Mouse (Mus musculus) heart, embryonic 13.5 days (tissue): ENCODE measurements around the gene Ccl25. TPM values are rescaled to one million over a fixed set of nuclear protein-coding genes. Genes with fewer than 3 reads are reported as not detected.
A peak's percentile ranks its signal among the peaks of the same experiment; 100 is the strongest.
"Not testable (repeated sequence)": the region's sequence is repeated elsewhere in the genome, so short reads cannot be mapped to it uniquely, and the experiment has no call there.

Source experiments
- ATAC-seq: fragments of 200-750 bp; cut with Nextera tagmentation; 2 replicates; pipeline ENCODE4 v1.8.0; 2017; ENCODE audit warnings: moderate TSS enrichment; ENCODE audit not compliant: insufficient number of reproducible peaks, low FRiP score, low TSS enrichment; ENCODE audit errors: extremely low read depth
- H3K27ac ChIP-seq: fragments of 300-500 bp; sonication (generic); replicated peaks from 2 replicates; pipeline ENCODE4 v1.5.1; 2015; ENCODE audit warnings: moderate library complexity, mild to moderate bottlenecking, inconsistent platforms
- H3K27me3 ChIP-seq: fragments of 300-500 bp; sonication (generic); replicated peaks from 2 replicates; pipeline ENCODE4 v1.6.1; 2015; ENCODE audit warnings: mild to moderate bottlenecking, inconsistent platforms
- H3K36me3 ChIP-seq: fragments of 300-500 bp; sonication (generic); 2 replicates; pipeline ENCODE4 v1.6.1; 2015; ENCODE audit warnings: mild to moderate bottlenecking, inconsistent platforms
- H3K4me1 ChIP-seq: fragments of 300-500 bp; sonication (generic); 2 replicates; pipeline ENCODE4 v1.6.1; 2015; ENCODE audit warnings: inconsistent platforms
- H3K4me2 ChIP-seq: fragments of 300-500 bp; sonication (generic); 2 replicates; pipeline ENCODE4 v1.6.1; 2015; ENCODE audit warnings: inconsistent platforms, mild to moderate bottlenecking, moderate library complexity
- H3K4me3 ChIP-seq: fragments of 300-500 bp; sonication (generic); 2 replicates; pipeline ENCODE4 v1.5.1; 2015; ENCODE audit warnings: moderate library complexity, mild to moderate bottlenecking, inconsistent platforms
- H3K9ac ChIP-seq: fragments of 300-500 bp; sonication (generic); 2 replicates; pipeline ENCODE4 v1.6.1; 2015; ENCODE audit warnings: inconsistent platforms, mild to moderate bottlenecking, moderate library complexity
- H3K9me3 ChIP-seq: fragments of 300-500 bp; sonication (generic); 2 replicates; pipeline ENCODE4 v1.6.1; 2016; ENCODE audit warnings: inconsistent platforms
- WGBS: fragments of 180-500 bp; shearing (Covaris S2); methylation state at CpG from one replicate; pipeline ENCODE4 v1.1.7; 2015; ENCODE audit warnings: mixed read lengths; 5-methylcytosine and 5-hydroxymethylcytosine counted together
- polyA plus RNA-seq: library from polyadenylated mRNA; unstranded; fragments of >200 nt; fragmentation: Nextera tagmentation; extraction: Ambion mirVana; gene quantifications from 2 replicates; pipeline ENCODE4 v1.2.1, GENCODE M21; 2015

The Ccl25 gene
- polyA plus RNA-seq, 1 experiment from 2014 or later = 14.6 TPM

DNA sequence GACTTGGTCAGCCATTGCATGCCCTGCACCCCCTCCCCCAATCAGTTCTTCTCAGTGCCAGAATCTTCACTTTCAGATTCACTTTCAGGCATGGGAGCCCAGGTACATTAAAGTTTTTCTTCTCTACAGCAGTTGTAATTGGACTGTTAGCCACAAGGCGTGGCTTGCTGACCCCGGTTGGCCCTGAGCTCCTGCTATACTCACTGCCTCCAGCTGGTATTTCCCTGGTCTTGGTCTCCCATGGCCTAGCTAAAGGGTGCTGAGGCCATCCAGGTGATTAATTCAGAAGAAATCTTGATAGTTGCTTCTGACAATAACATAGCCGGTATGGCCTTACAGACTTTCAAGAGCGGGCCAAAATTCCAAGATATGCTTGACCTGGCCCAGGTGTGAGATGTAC is 43.5 kb downstream of the Ccl25 start:
- no peaks in the 10 kb centered on the region for H3K27me3 ChIP-seq
- WGBS = 81% methylated on average over 4 of the region's 4 CpGs
- no peak overlapping the region for H3K4me3 ChIP-seq
- H3K9me3 ChIP-seq = 0 out of 2 replicates have a peak, but pooled peaks cover 3% of the 10 kb centered on the region
- no peaks in the 10 kb centered on the region for H3K36me3 ChIP-seq
- H3K4me1 ChIP-seq = no peaks in the 10 kb centered on the region
- no peak overlapping the region for H3K27ac ChIP-seq
- ATAC-seq = no peak
- no peak overlapping the region for H3K4me2 ChIP-seq
- H3K9ac ChIP-seq = no peak overlapping the region

- Histone ChIP-seq H3K4me1 (no peaks in the 10 kb centered on the region), H3K9ac (no peak overlapping the region), H3K4me3 (no peak overlapping the region), H3K36me3 (no peaks in the 10 kb centered on the region), H3K4me2 (no peak overlapping the region), H3K27ac (peak overlapping the region; percentile 46; the same call in 1 of the 2 replicates), H3K27me3 (no peaks in the 10 kb centered on the region), H3K9me3 (0 out of 2 replicates have a peak, but pooled peaks cover 3% of the 10 kb centered on the region)
- ATAC-seq = peak; percentile 66; the same call in 1 of the 2 replicates
- 21% methylated on average over 2 of the region's 2 CpGs for WGBS
Measured at GRCm38 (mm10) chr8:4370078-4370477, 45.1 kb downstream of the Ccl25 start.

- no peak for ATAC-seq
- 59% methylated on average over 2 of the region's 2 CpGs for WGBS
- no peaks in the 10 kb centered on the region for H3K36me3 ChIP-seq
Measured at GRCm38 (mm10) chr8:4372657-4373056, 47.6 kb downstream of the Ccl25 start.

GRCm38 (mm10) chr8:4401442-4401841 is 76.4 kb downstream of the Ccl25 start:
- Histone ChIP-seq H3K27ac (no peak overlapping the region), H3K36me3 (no peaks in the 10 kb centered on the region), H3K4me2 (no peak overlapping the region), H3K4me1 (peaks cover 18% of the 10 kb centered on the region), H3K9me3 (no peaks in the 10 kb centered on the region), H3K9ac (no peak overlapping the region), H3K27me3 (no peaks in the 10 kb centered on the region), H3K4me3 (no peak overlapping the region)
- 74% methylated on average over 2 of the region's 2 CpGs for WGBS
- no peak for ATAC-seq

More at GRCm38 (mm10) chr8:4372657-4373056, 47.6 kb downstream of the Ccl25 start:
- H3K9ac ChIP-seq = no peak overlapping the region
- H3K27ac ChIP-seq = no peak overlapping the region
- no peaks in the 10 kb centered on the region for H3K27me3 ChIP-seq
- 0 out of 2 replicates have a peak, but pooled peaks cover 3% of the 10 kb centered on the region for H3K9me3 ChIP-seq
- H3K4me3 ChIP-seq = no peak overlapping the region
- H3K4me2 ChIP-seq = no peak overlapping the region
- H3K4me1 ChIP-seq = no peaks in the 10 kb centered on the region

DNA sequence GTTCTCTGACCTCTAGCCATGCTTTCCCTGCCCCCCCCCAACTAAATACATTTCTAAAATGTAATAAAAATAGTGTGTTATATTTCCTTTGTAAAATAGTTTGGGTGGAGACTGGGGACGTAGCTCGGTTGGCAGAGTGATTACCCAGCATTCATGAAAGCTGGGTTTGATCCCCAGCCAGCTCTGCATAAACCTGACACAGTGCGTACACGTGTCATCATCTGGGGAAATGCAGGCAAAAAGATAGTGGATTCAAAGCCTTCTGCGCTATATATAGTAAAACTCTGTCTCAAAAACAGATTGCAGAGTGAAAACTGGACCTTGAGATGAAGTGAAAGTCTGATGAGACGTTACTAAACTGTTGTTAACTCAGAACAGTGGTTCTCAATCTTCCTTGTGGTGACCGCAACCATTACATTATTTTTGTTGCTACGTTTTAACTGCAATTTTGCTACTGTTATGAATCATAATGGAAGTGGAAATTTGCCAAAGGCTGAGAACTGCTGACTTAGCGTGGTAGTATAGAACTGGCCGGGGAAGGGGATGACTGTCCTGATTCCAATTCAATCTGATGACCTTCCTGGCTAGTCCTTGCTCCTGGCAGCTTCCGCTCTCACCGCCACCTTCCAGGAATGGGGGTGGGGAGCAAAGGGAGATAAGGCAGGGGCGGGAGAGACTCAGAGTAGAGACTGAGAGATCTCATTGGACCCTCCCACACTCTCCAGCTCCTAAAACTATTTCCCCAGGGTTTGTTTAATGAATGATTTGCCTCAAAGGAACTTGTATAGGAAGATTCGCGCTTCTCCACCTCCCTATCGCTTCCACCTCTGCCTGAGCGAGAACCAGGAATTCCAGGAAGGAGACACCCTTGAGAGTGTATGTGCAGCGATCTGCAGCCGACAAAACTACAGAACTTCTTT is 79.2 kb downstream of the Ccl25 start:
- peak overlapping the region; percentile 53 for H3K4me3 ChIP-seq
- H3K27ac ChIP-seq = peak overlapping the region; percentile 73
- ATAC-seq = peak; percentile 26; the same call in 1 of the 2 replicates
- WGBS = 21% methylated on average over 19 of the region's 19 CpGs
- H3K9me3 ChIP-seq = no peaks in the 10 kb centered on the region
- H3K27me3 ChIP-seq = no peaks in the 10 kb centered on the region
- peak overlapping the region; percentile 70 for H3K4me2 ChIP-seq
- no peaks in the 10 kb centered on the region for H3K36me3 ChIP-seq
- H3K4me1 ChIP-seq = peaks cover 22% of the 10 kb centered on the region
- H3K9ac ChIP-seq = peak overlapping the region; percentile 76

- no peaks in the 10 kb centered on the region for H3K9me3 ChIP-seq
- no peaks in the 10 kb centered on the region for H3K27me3 ChIP-seq
- 7% methylated on average over 16 of the region's 16 CpGs for WGBS
- no peaks in the 10 kb centered on the region for H3K36me3 ChIP-seq
- peak overlapping the region; percentile 76 for H3K9ac ChIP-seq
- peak overlapping the region; percentile 53 for H3K4me3 ChIP-seq
- peak overlapping the region; percentile 70 for H3K4me2 ChIP-seq
- H3K4me1 ChIP-seq = peaks cover 22% of the 10 kb centered on the region
- H3K27ac ChIP-seq = peak overlapping the region; percentile 73
- ATAC-seq = peak; percentile 51; the same call in 1 of the 2 replicates
Measured at GRCm38 (mm10) chr8:4404880-4405261, 79.9 kb downstream of the Ccl25 start.

DNA sequence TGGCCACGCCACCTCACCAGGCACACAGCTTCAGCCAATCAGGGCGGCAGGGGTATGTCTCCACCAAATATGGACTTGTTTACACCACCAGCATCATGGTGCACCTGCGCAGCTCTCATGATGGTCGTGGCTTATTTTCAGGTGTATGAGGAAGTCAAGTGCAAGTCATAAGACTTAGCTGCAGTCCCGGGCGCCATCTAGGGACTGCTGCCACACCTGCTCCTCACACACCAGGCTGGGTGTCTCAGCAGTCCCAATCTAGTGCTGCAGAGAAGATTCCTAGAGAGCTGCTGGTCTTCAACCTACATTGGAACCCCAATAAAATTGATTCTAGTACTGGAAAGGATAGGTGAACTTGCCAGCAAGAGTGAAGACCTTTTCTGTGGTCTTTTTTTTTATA is 83.4 kb downstream of the Ccl25 start:
- not testable (repeated sequence) for H3K9ac ChIP-seq, H3K4me3 ChIP-seq, H3K36me3 ChIP-seq, H3K4me2 ChIP-seq, H3K9me3 ChIP-seq, H3K27ac ChIP-seq, ATAC-seq, H3K27me3 ChIP-seq
- peaks cover 35% of the 10 kb centered on the region for H3K4me1 ChIP-seq
- 65% methylated on average over 6 of the region's 6 CpGs for WGBS

Other genes starting within 250 kb of the Ccl25 start
- gene Cd209f, start 219.4 kb upstream of the Ccl25 start, polyA plus RNA-seq = not detected in 2 replicates
- not detected in 2 replicates for gene Cd209g, start 191.1 kb upstream of the Ccl25 start, polyA plus RNA-seq
- 14.3 and 15.3 TPM in 2 replicates for gene Evi5l, start 158.6 kb upstream of the Ccl25 start, polyA plus RNA-seq
- 0.72 and 0.87 TPM in 2 replicates for gene Prr36, start 107.8 kb upstream of the Ccl25 start, polyA plus RNA-seq
- gene Lrrc8e, start 98.4 kb upstream of the Ccl25 start, polyA plus RNA-seq = 0.06 TPM in 1 of 2 replicates, not detected in the other
- gene Map2k7, start 86.5 kb upstream of the Ccl25 start, polyA plus RNA-seq = 18.8 and 22.8 TPM in 2 replicates
- gene Gm49320, start 86.3 kb upstream of the Ccl25 start, polyA plus RNA-seq = 0.52 TPM in 1 of 2 replicates, not detected in the other
- gene Tgfbr3l, start 77.0 kb upstream of the Ccl25 start, polyA plus RNA-seq = 2.2 and 2.5 TPM in 2 replicates
- gene Snapc2, start 72.1 kb upstream of the Ccl25 start, polyA plus RNA-seq = 39.5 and 42.8 TPM in 2 replicates
- 35.1 and 38.4 TPM in 2 replicates for gene Ctxn1, start 65.9 kb upstream of the Ccl25 start, polyA plus RNA-seq
- 54.4 and 54.9 TPM in 2 replicates for gene Timm44, start 49.3 kb upstream of the Ccl25 start, polyA plus RNA-seq
- 162 and 163 TPM in 2 replicates for gene Elavl1, start 203 bp downstream of the Ccl25 start, polyA plus RNA-seq
- gene Cers4, start 167.8 kb downstream of the Ccl25 start, polyA plus RNA-seq = 37.3 and 39.9 TPM in 2 replicates